Mouse (Mus musculus): ENCODE results near the gene Rnf157. TPM values are rescaled to one million over a fixed set of nuclear protein-coding genes. Genes with fewer than 3 reads are reported as not detected.
A peak's percentile ranks its signal among the peaks of the same experiment; 100 is the strongest.

Rnf157 gene
- total RNA-seq, 1 experiment, result 3.7 TPM

DNA sequence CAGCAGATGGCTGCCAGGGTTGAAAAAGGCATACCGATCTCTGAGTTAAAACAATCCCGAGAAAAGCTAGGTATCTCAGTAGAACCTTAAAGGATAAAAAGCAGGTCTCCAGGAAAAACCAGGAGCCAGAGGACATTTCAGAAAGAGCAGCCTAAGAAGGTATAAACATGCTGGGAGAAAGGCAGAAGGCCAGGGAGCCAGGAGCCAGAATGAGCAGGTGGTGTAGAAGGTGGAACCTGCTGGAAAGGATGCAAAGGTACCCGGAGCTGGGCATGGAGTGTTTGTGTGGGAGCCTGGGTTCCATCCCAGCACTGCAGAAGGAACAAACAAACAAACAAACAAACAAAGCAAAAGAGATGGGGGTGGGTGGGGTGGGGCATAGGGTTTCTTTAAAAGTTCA is 36.5 kb upstream of the Rnf157 start:
- no peak for DNase-seq (ENCODE audit: low read depth, low spot score)
- Histone ChIP-seq H3K4me3 (ENCODE audit: insufficient read depth in 1 of 2, low read depth in 1 of 2, low read length in 2 of 2, poor library complexity in 1 of 2, severe bottlenecking in 1 of 2) (no peak overlapping the region), H3K9me3 (ENCODE audit: control insufficient read depth, insufficient read depth, low read depth, low read length) (no peaks in the 10 kb centered on the region), H3K4me1 (ENCODE audit: control insufficient read depth in 2 of 2, insufficient read depth in 2 of 2, low read length in 2 of 2, poor library complexity in 1 of 2) (peaks cover 0 to 17% of the 10 kb centered on the region in 2 experiments; a peak in 2 of 4 replicates), H3K9ac (ENCODE audit: insufficient read depth, low read depth, low read length, poor library complexity, severe bottlenecking) (no peak overlapping the region), H3K27ac (ENCODE audit: insufficient read depth, low read depth, low read length, poor library complexity, severe bottlenecking) (no peak overlapping the region), H3K36me3 (ENCODE audit: control insufficient read depth, insufficient read depth, low read length, poor library complexity, severe bottlenecking) (no peaks in the 10 kb centered on the region)
- in situ Hi-C loops (cut with MboI; ENCODE audit: low sequenced_read_pairs in 2 of 2, unreplicated experiment in 2 of 2), result loop anchor here (5.0 to 10.0 kb wide), 2 partner anchors 132 to 135 kb away; no protein-coding TSS in a partner anchor
- TF ChIP-seq ZC3H11A (IDR thresholded peaks at IDR 0.05; ENCODE audit: borderline replicate concordance, low read depth, low read length) (no peak), CHD2 (IDR thresholded peaks at IDR 0.05; ENCODE audit: low read depth, low read length) (no peak), MAFK (IDR thresholded peaks at IDR 0.05; ENCODE audit: insufficient read depth, low read depth, low read length) (no peak), HCFC1 (IDR thresholded peaks at IDR 0.05; ENCODE audit: borderline replicate concordance, insufficient read depth, low read length) (no peak), ZNF384 (IDR thresholded peaks at IDR 0.05; ENCODE audit: low read depth, low read length) (no peak)

DNA sequence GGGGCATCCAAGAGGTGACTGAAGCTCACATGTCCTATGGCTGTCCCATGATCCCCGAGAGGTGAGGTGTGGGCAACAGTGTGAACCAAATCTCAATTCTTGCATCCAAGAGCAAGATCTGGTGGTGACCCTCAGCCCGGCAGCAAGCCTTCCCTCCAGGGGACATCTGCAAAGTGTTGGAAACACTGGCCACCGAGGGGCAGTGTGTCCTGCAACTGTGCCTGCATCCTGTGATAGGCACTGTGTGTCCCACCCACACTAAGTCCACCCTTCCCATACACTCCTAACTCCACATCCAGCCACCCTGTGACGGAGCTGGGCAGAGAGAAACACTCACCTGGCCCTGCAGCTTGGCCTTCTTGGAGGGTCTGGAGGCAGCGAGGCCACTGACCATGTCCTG is 35.0 kb upstream of the Rnf157 start:
- TF ChIP-seq HCFC1 (IDR thresholded peaks at IDR 0.05; ENCODE audit: borderline replicate concordance, insufficient read depth, low read length), result no peak
- DNase-seq (ENCODE audit: low read depth, low spot score), result no peak
- in situ Hi-C loops (cut with MboI; ENCODE audit: low sequenced_read_pairs in 2 of 2, unreplicated experiment in 2 of 2), result loop anchor here (5.0 to 10.0 kb wide), 2 partner anchors 131 to 133 kb away; no protein-coding TSS in a partner anchor
- H3K36me3 ChIP-seq (ENCODE audit: control insufficient read depth, insufficient read depth, low read length, poor library complexity, severe bottlenecking), result no peaks in the 10 kb centered on the region
- H3K9ac ChIP-seq (ENCODE audit: insufficient read depth, low read depth, low read length, poor library complexity, severe bottlenecking), result no peak overlapping the region
- no peak overlapping the region for H3K27ac ChIP-seq (ENCODE audit: insufficient read depth, low read depth, low read length, poor library complexity, severe bottlenecking)
- peaks cover 0 to 26% of the 10 kb centered on the region in 2 experiments; a peak in 2 of 4 replicates for H3K4me1 ChIP-seq (ENCODE audit: control insufficient read depth in 2 of 2, insufficient read depth in 2 of 2, low read length in 2 of 2, poor library complexity in 1 of 2)
- no peaks in the 10 kb centered on the region for H3K9me3 ChIP-seq (ENCODE audit: control insufficient read depth, insufficient read depth, low read depth, low read length)
- no peak overlapping the region for H3K4me3 ChIP-seq (ENCODE audit: insufficient read depth in 1 of 2, low read depth in 1 of 2, low read length in 2 of 2, poor library complexity in 1 of 2, severe bottlenecking in 1 of 2)

DNA sequence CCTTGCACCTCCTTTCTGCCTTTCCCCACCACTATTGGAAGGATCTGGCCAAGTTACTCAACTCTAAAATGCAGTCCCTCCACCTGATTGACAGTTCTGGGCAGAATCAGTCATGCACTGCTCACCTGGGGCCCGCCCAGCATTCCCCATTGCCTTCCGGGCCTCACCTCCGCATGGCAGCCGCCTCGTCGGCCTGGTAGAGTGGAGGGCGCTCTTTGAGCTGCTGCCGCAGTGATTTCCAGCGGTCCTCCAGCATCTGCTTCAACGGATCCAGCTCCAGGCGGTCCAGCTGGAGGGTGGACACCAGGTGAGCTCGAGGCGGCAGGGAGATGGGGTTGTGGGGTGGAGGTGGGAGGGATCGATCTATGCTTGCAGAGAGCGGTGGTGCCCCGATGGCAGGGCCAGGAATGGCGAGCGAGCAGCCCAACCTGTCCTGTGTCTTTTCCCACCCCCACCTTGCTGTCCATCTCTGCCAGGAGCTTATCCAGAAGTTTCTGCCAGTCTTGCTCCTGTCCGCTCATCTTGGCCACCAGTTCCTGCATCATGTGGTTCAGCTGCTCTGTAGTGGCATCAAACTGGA is 33.6 kb upstream of the Rnf157 start:
- Histone ChIP-seq H3K4me3 (ENCODE audit: insufficient read depth in 1 of 2, low read depth in 1 of 2, low read length in 2 of 2, poor library complexity in 1 of 2, severe bottlenecking in 1 of 2) (peak overlapping the region; percentile 31 to 56), H3K4me1 (ENCODE audit: control insufficient read depth in 2 of 2, insufficient read depth in 2 of 2, low read length in 2 of 2, poor library complexity in 1 of 2) (peaks cover 0 to 35% of the 10 kb centered on the region in 2 experiments; a peak in 2 of 4 replicates), H3K36me3 (ENCODE audit: control insufficient read depth, insufficient read depth, low read length, poor library complexity, severe bottlenecking) (no peaks in the 10 kb centered on the region), H3K9ac (ENCODE audit: insufficient read depth, low read depth, low read length, poor library complexity, severe bottlenecking) (peak overlapping the region; percentile 66), H3K9me3 (ENCODE audit: control insufficient read depth, insufficient read depth, low read depth, low read length) (no peaks in the 10 kb centered on the region), H3K27ac (ENCODE audit: insufficient read depth, low read depth, low read length, poor library complexity, severe bottlenecking) (no peak overlapping the region)
- no peak for DNase-seq (ENCODE audit: low read depth, low spot score)
- in situ Hi-C loops (cut with MboI; ENCODE audit: low sequenced_read_pairs in 2 of 2, unreplicated experiment in 2 of 2), result loop anchor here (5.0 to 10.0 kb wide), 2 partner anchors 129 to 132 kb away; no protein-coding TSS in a partner anchor
- TF ChIP-seq MAFK (IDR thresholded peaks at IDR 0.05; ENCODE audit: insufficient read depth, low read depth, low read length), result no peak
- no peak for TF ChIP-seq HCFC1 (IDR thresholded peaks at IDR 0.05; ENCODE audit: borderline replicate concordance, insufficient read depth, low read length)
- TF ChIP-seq ZNF384 (IDR thresholded peaks at IDR 0.05; ENCODE audit: low read depth, low read length), result no peak
- no peak for TF ChIP-seq ZC3H11A (IDR thresholded peaks at IDR 0.05; ENCODE audit: borderline replicate concordance, low read depth, low read length)
- no peak for TF ChIP-seq CHD2 (IDR thresholded peaks at IDR 0.05; ENCODE audit: low read depth, low read length)

DNA sequence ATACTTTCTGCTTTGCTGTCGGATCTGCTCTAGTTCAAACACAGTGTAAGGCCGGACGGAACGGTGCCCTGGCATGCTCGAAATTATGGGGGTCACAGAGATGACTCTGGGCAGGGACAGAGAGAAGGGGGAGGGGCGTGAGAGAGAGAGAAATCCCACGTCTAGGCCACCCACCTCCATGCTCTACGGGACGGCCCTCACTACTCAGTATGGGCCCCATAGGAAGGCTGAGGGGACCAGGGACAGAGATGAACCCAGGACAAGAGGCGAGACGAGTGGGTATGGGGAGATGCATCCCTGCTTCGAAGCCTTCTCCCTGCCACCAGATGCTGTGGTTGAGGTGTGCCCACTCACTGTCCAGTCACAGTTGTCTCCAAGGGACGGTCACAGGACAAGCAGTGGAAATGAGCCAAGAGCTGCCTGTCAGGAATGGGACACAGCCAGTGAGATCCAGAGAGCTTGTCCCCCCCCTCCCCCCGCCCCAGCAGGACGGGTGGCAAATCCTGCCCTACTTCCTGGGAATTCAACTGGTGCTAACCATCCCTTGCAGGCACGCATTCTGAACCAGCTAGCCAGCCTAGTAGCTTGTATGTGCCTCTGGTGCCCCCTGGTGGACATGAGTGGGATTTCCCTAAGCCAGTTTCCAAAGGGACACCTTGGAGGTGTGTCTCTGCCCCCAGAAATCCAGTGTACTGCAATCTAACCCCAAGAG is 32.9 kb upstream of the Rnf157 start:
- Histone ChIP-seq H3K9ac (ENCODE audit: insufficient read depth, low read depth, low read length, poor library complexity, severe bottlenecking) (no peak overlapping the region), H3K4me3 (ENCODE audit: insufficient read depth in 1 of 2, low read depth in 1 of 2, low read length in 2 of 2, poor library complexity in 1 of 2, severe bottlenecking in 1 of 2) (peak overlapping the region in 1 of 2 experiments; percentile 31; a peak in 1 of 4 replicates), H3K27ac (ENCODE audit: insufficient read depth, low read depth, low read length, poor library complexity, severe bottlenecking) (no peak overlapping the region), H3K9me3 (ENCODE audit: control insufficient read depth, insufficient read depth, low read depth, low read length) (no peaks in the 10 kb centered on the region), H3K36me3 (ENCODE audit: control insufficient read depth, insufficient read depth, low read length, poor library complexity, severe bottlenecking) (peaks cover under 1% of the 10 kb centered on the region; the same call in 1 of the 2 replicates), H3K4me1 (ENCODE audit: control insufficient read depth in 2 of 2, insufficient read depth in 2 of 2, low read length in 2 of 2, poor library complexity in 1 of 2) (peaks cover 0 to 38% of the 10 kb centered on the region in 2 experiments; a peak in 2 of 4 replicates)
- peak; percentile 93 for DNase-seq (ENCODE audit: low read depth, low spot score)
- in situ Hi-C loops (cut with MboI; ENCODE audit: low sequenced_read_pairs in 2 of 2, unreplicated experiment in 2 of 2), result loop anchor here (5.0 to 10.0 kb wide), 2 partner anchors 128 to 131 kb away; no protein-coding TSS in a partner anchor
- peak; percentile 99 for TF ChIP-seq ZC3H11A (IDR thresholded peaks at IDR 0.05; ENCODE audit: borderline replicate concordance, low read depth, low read length)
- TF ChIP-seq HCFC1 (IDR thresholded peaks at IDR 0.05; ENCODE audit: borderline replicate concordance, insufficient read depth, low read length), result no peak
- no peak for TF ChIP-seq ZNF384 (IDR thresholded peaks at IDR 0.05; ENCODE audit: low read depth, low read length)
- no peak for TF ChIP-seq CHD2 (IDR thresholded peaks at IDR 0.05; ENCODE audit: low read depth, low read length)

All from ES-E14 (cell line).